Mouse (Mus musculus) midbrain, embryonic 13.5 days (tissue): ENCODE results near the gene Gda. TPM values are rescaled to one million over a fixed set of nuclear protein-coding genes. Genes with fewer than 3 reads are reported as not detected.

Experiments used
- ATAC-seq: fragments of 200-750 bp; cut with Nextera tagmentation; 2 replicates; pipeline ENCODE4 v1.8.0; 2017; ENCODE audit warnings: mild to moderate bottlenecking, moderate TSS enrichment, moderate library complexity
- H3K27ac ChIP-seq: fragments of 300-500 bp; sonication (generic); 2 replicates; pipeline ENCODE4 v1.5.1; 2015; ENCODE audit warnings: inconsistent platforms, mild to moderate bottlenecking, moderate library complexity
- H3K27me3 ChIP-seq: fragments of 300-500 bp; sonication (generic); 2 replicates; pipeline ENCODE4 v1.6.1; 2015; ENCODE audit warnings: mild to moderate bottlenecking, inconsistent platforms
- H3K36me3 ChIP-seq: fragments of 300-500 bp; sonication (generic); 2 replicates; pipeline ENCODE4 v1.6.1; 2015; ENCODE audit warnings: mild to moderate bottlenecking, inconsistent platforms
- H3K4me1 ChIP-seq: fragments of 300-500 bp; sonication (generic); replicated peaks from 2 replicates; pipeline ENCODE4 v1.6.1; 2015; ENCODE audit warnings: inconsistent platforms
- H3K4me2 ChIP-seq: fragments of 300-500 bp; sonication (generic); replicated peaks from 2 replicates; pipeline ENCODE4 v1.6.1; 2015; ENCODE audit warnings: moderate library complexity, mild to moderate bottlenecking, inconsistent platforms
- H3K4me3 ChIP-seq: fragments of 300-500 bp; sonication (generic); replicated peaks from 2 replicates; pipeline ENCODE4 v1.5.1; 2015; ENCODE audit warnings: mild to moderate bottlenecking, inconsistent platforms
- H3K9ac ChIP-seq: fragments of 300-500 bp; sonication (generic); replicated peaks from 2 replicates; pipeline ENCODE4 v1.6.1; 2015; ENCODE audit warnings: mild to moderate bottlenecking, inconsistent platforms
- H3K9me3 ChIP-seq: fragments of 300-500 bp; sonication (generic); 2 replicates; pipeline ENCODE4 v1.6.1; 2016; ENCODE audit warnings: mild to moderate bottlenecking, inconsistent platforms
- WGBS: fragments of 180-500 bp; shearing (Covaris S2); methylation state at CpG from one replicate; pipeline ENCODE4 v1.1.7; 2015; 5-methylcytosine and 5-hydroxymethylcytosine counted together
- polyA plus RNA-seq: library from polyadenylated mRNA; unstranded; fragments of >200 nt; fragmentation: Nextera tagmentation; extraction: Ambion mirVana; gene quantifications from 2 replicates; pipeline ENCODE4 v1.2.1, GENCODE M21; 2015

Gda gene
- polyA plus RNA-seq, 1 experiment from 2014 or later, result 0.15 TPM

GRCm38 (mm10) chr19:21481031-21481430 lies 7.8 kb upstream of the Gda start:
- no peak overlapping the region for H3K27ac ChIP-seq
- no peak overlapping the region for H3K4me2 ChIP-seq
- H3K27me3 ChIP-seq, result no peaks in the 10 kb centered on the region
- H3K9ac ChIP-seq, result no peak overlapping the region
- H3K36me3 ChIP-seq, result no peaks in the 10 kb centered on the region
- H3K4me3 ChIP-seq, result no peak overlapping the region
- H3K9me3 ChIP-seq, result no peaks in the 10 kb centered on the region
- ATAC-seq, result no peak
- 98% methylated on average over 1 of the region's 1 CpGs for WGBS
- peaks cover 12% of the 10 kb centered on the region for H3K4me1 ChIP-seq

- no peak overlapping the region for H3K9ac ChIP-seq
- H3K4me1 ChIP-seq, result peaks cover 12% of the 10 kb centered on the region
- H3K27me3 ChIP-seq, result no peaks in the 10 kb centered on the region
- no peaks in the 10 kb centered on the region for H3K36me3 ChIP-seq
- WGBS, result 39% methylated on average over 2 of the region's 2 CpGs
- no peak overlapping the region for H3K4me2 ChIP-seq
- H3K9me3 ChIP-seq, result no peaks in the 10 kb centered on the region
- ATAC-seq, result peak; percentile 27; the same call in 1 of the 2 replicates
- H3K4me3 ChIP-seq, result no peak overlapping the region
- no peak overlapping the region for H3K27ac ChIP-seq
These were observed 6.8 kb upstream of the Gda start for GRCm38 (mm10) chr19:21480053-21480419.

GRCm38 (mm10) chr19:21479183-21480052 lies 6.2 kb upstream of the Gda start:
- Histone ChIP-seq H3K9me3 (no peaks in the 10 kb centered on the region), H3K4me3 (no peak overlapping the region), H3K36me3 (no peaks in the 10 kb centered on the region), H3K27me3 (no peaks in the 10 kb centered on the region), H3K27ac (no peak overlapping the region), H3K9ac (no peak overlapping the region), H3K4me2 (0 out of 2 replicates have a peak overlapping the region, but pooled peaks have one; percentile 1), H3K4me1 (peaks cover 12% of the 10 kb centered on the region)
- ATAC-seq, result peak; percentile 83
- WGBS, result 58% methylated on average over 18 of the region's 18 CpGs

DNA sequence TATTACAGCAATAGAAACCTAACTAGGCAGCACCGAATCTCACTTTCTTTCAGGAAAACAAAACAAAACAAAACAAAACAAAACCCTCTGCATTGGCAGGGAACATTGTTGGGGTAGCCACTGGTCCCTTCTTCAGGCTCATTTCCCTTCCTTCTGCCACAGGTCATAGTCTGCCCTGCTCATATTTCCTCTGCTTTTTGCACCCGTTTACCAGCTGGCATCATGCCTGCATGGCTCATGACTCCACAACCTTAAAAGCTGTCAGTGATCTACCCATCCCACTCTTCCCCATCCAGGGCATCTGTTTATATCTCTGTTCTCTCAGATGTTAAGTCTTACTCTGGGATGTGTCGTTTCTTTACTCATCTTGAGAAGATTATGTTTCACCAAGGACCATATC lies 5.3 kb upstream of the Gda start:
- Histone ChIP-seq H3K4me1 (peaks cover 12% of the 10 kb centered on the region), H3K9ac (no peak overlapping the region), H3K4me3 (no peak overlapping the region), H3K9me3 (no peaks in the 10 kb centered on the region), H3K36me3 (no peaks in the 10 kb centered on the region), H3K27me3 (no peaks in the 10 kb centered on the region), H3K4me2 (no peak overlapping the region), H3K27ac (no peak overlapping the region)
- no peak for ATAC-seq
- 78% methylated on average over 3 of the region's 3 CpGs for WGBS

- Histone ChIP-seq H3K36me3 (no peaks in the 10 kb centered on the region), H3K27me3 (peaks cover 5% of the 10 kb centered on the region), H3K27ac (no peak overlapping the region), H3K4me3 (no peak overlapping the region), H3K4me1 (peaks cover 12% of the 10 kb centered on the region), H3K9me3 (no peaks in the 10 kb centered on the region), H3K9ac (no peak overlapping the region), H3K4me2 (no peak overlapping the region)
- ATAC-seq, result no peak
- 82% methylated on average over 2 of the region's 2 CpGs for WGBS
These were observed 4.5 kb upstream of the Gda start for GRCm38 (mm10) chr19:21477780-21478179.

DNA sequence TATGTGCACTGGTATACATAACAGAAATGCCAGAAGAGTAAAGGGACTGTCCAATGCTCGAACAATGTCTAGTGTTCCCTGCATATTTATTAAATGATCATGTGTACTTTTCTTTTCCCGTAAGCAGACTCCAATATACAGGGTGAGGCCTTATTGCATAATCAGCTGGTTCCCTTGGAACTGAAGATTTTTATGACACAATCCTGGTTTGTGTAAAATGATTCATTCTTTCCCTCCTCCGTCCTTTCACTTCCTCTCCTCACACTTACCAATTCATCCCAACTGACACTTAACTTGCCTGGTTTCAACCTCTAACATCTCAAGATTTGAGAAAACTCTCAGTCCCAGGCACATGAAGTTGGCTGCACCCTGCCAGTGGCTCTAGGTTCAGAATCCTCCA lies 3.5 kb upstream of the Gda start:
- Histone ChIP-seq H3K9me3 (no peaks in the 10 kb centered on the region), H3K27ac (no peak overlapping the region), H3K9ac (no peak overlapping the region), H3K4me3 (no peak overlapping the region), H3K27me3 (peaks cover 15% of the 10 kb centered on the region), H3K4me1 (peaks cover 22% of the 10 kb centered on the region), H3K36me3 (no peaks in the 10 kb centered on the region), H3K4me2 (no peak overlapping the region)
- WGBS, result 91% methylated on average over 3 of the region's 3 CpGs
- ATAC-seq, result no peak

- peak; percentile 68 for ATAC-seq
- peaks cover 10% of the 10 kb centered on the region for H3K9me3 ChIP-seq
- 2% methylated on average over 48 of the region's 48 CpGs for WGBS
- peak overlapping the region; percentile 46 for H3K4me3 ChIP-seq
- H3K9ac ChIP-seq, result peak overlapping the region; percentile 57; the same call in 1 of the 2 replicates
- H3K4me2 ChIP-seq, result peak overlapping the region; percentile 79
- H3K27ac ChIP-seq, result no peak overlapping the region
- no peaks in the 10 kb centered on the region for H3K36me3 ChIP-seq
- H3K27me3 ChIP-seq, result peaks cover 26% of the 10 kb centered on the region
- H3K4me1 ChIP-seq, result peaks cover 11% of the 10 kb centered on the region
These were observed 994 bp downstream of the Gda start for GRCm38 (mm10) chr19:21472121-21472780.

GRCm38 (mm10) chr19:21461221-21461960 lies 11.9 kb downstream of the Gda start:
- Histone ChIP-seq H3K36me3 (no peaks in the 10 kb centered on the region), H3K27ac (no peak overlapping the region), H3K4me3 (no peak overlapping the region), H3K27me3 (no peaks in the 10 kb centered on the region), H3K4me2 (no peak overlapping the region), H3K9me3 (no peaks in the 10 kb centered on the region), H3K9ac (no peak overlapping the region), H3K4me1 (no peaks in the 10 kb centered on the region)
- ATAC-seq, result no peak
- 84% methylated on average over 5 of the region's 5 CpGs for WGBS

DNA sequence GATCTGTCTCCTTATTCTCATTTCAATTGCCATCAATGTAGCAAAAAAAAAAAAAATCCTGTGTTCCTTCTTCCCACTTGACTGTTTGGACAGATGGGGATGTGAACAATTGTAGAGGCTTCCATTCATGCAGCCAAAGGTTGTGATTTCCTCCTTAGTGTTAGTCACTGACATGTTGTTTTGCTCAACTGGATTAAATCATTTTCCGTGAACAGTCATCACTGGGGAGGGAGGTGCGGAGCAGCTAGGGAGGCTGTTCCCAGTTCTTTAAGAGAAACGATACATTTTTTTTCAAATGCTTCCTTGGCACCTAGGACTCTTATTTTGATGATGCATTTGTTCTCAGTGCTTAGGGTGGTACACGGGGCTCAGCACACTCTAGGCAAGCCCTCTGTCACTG lies 15.8 kb downstream of the Gda start:
- Histone ChIP-seq H3K4me2 (no peak overlapping the region), H3K9me3 (no peaks in the 10 kb centered on the region), H3K36me3 (no peaks in the 10 kb centered on the region), H3K27ac (no peak overlapping the region), H3K9ac (no peak overlapping the region), H3K27me3 (no peaks in the 10 kb centered on the region), H3K4me3 (no peak overlapping the region), H3K4me1 (no peaks in the 10 kb centered on the region)
- WGBS, result 84% methylated on average over 4 of the region's 4 CpGs
- no peak for ATAC-seq

DNA sequence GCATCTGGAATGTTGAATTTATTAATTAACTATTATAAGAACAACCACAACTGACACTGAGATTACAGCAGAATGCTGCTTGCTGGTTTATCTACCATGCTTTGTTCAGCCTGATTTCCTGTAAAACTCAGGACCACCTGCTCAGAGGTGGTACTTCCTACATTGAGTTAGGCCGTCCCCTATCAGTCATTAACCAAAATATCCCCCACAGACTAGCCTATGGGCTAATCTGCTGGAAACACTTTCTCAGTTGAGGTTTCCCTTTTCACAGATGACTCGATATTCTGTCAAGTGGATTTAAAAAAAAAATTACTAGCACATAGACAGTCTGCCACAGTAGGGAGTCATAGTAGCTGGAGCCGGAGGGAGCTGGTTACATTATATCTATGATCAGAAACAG lies 31.5 kb downstream of the Gda start:
- no peak for ATAC-seq
- H3K27ac ChIP-seq, result no peak overlapping the region
- no peaks in the 10 kb centered on the region for H3K36me3 ChIP-seq
- H3K9ac ChIP-seq, result no peak overlapping the region
- H3K4me1 ChIP-seq, result no peaks in the 10 kb centered on the region
- no peaks in the 10 kb centered on the region for H3K9me3 ChIP-seq
- H3K4me3 ChIP-seq, result no peak overlapping the region
- H3K4me2 ChIP-seq, result no peak overlapping the region
- WGBS, result 73% methylated on average over 3 of the region's 3 CpGs
- no peaks in the 10 kb centered on the region for H3K27me3 ChIP-seq

DNA sequence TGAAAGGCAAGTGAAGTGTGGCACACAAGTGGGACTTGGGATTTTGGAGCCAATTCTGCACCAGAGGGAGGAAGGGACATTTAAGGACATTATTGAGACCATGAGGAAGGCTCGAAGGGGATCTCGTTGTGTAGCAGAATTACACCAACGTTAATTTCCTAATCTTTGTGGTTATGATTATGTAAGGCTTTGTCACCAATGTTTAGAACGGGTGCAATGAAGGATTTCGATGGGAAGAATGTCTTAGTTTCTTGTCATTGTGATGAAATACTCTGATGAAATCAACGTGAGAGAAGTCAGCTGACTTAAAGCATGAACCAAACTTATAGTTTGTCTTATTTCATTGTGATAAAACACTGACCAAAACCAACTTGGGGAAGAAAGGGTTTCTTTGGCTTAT lies 32.4 kb downstream of the Gda start:
- H3K4me1 ChIP-seq, result no peaks in the 10 kb centered on the region
- no peaks in the 10 kb centered on the region for H3K9me3 ChIP-seq
- 91% methylated on average over 6 of the region's 6 CpGs for WGBS
- no peaks in the 10 kb centered on the region for H3K36me3 ChIP-seq
- H3K4me2 ChIP-seq, result no peak overlapping the region
- H3K4me3 ChIP-seq, result no peak overlapping the region
- ATAC-seq, result no peak
- H3K9ac ChIP-seq, result no peak overlapping the region
- no peak overlapping the region for H3K27ac ChIP-seq
- no peaks in the 10 kb centered on the region for H3K27me3 ChIP-seq

GRCm38 (mm10) chr19:21439141-21439737 lies 34.0 kb downstream of the Gda start:
- no peak for ATAC-seq
- Histone ChIP-seq H3K4me2 (no peak overlapping the region), H3K9ac (no peak overlapping the region), H3K4me1 (no peaks in the 10 kb centered on the region), H3K36me3 (no peaks in the 10 kb centered on the region), H3K4me3 (no peak overlapping the region), H3K27ac (no peak overlapping the region), H3K27me3 (no peaks in the 10 kb centered on the region), H3K9me3 (no peaks in the 10 kb centered on the region)
- 79% methylated on average over 3 of the region's 3 CpGs for WGBS
